Mouse (Mus musculus): ENCODE results near the gene Sclt1. TPM values are rescaled to one million over a fixed set of nuclear protein-coding genes. Genes with fewer than 3 reads are reported as not detected.

Gene Sclt1
- polyA plus RNA-seq, 1 experiment from 2014 or later: 33.0 TPM

GRCm38 (mm10) chr3:41686396-41686795 lies 55.9 kb downstream of the Sclt1 start:
- no peaks in the 10 kb centered on the region for H3K4me1 ChIP-seq (replicated peaks; ENCODE audit: control insufficient read depth, insufficient read depth, low read length)
- H3K4me2 ChIP-seq (ENCODE audit: low read depth, low read length, severe bottlenecking): no peak overlapping the region
- WGBS: 88% methylated on average over 2 of the region's 2 CpGs
- H3K9me3 ChIP-seq (ENCODE audit: control insufficient read depth, low read length): no peaks in the 10 kb centered on the region
- H3K36me3 ChIP-seq (ENCODE audit: control insufficient read depth, insufficient read depth, low read length): no peaks in the 10 kb centered on the region
- no peaks in the 10 kb centered on the region for H3K27me3 ChIP-seq (ENCODE audit: control insufficient read depth, insufficient read depth, low read length)
- no peak overlapping the region for H3K27ac ChIP-seq (ENCODE audit: low read depth, low read length)
- no peak overlapping the region for H3K4me3 ChIP-seq (ENCODE audit: low read depth, low read length)
- ATAC-seq (replicated peaks; ENCODE audit: low FRiP score): no peak
- H3K9ac ChIP-seq (ENCODE audit: low read length): no peak overlapping the region
- DNase-seq (ENCODE audit: low spot score): no peak

DNA sequence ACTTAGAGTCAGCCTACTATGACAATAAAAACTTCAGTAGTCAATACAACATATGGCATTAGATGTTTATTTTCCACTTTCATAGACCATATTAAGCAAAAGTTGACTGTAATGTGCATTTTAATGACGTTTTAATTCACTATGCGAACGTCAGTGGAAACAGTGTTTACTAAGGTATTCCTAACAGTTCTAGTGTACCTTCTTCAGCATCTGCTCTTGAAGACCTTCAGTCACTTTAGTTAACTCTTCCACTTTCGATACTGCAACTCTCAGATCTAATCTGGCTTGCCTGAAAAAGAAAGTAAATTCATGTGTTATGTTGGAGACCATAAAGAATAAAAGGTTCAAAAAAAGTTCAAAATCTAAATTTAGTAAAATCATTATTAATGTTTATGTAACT lies 60.2 kb downstream of the Sclt1 start:
- ATAC-seq (replicated peaks; ENCODE audit: low FRiP score) (no peak), DNase-seq (ENCODE audit: low spot score) (no peak)
- H3K4me3 ChIP-seq (ENCODE audit: low read depth, low read length): no peak overlapping the region
- no peak overlapping the region for H3K9ac ChIP-seq (ENCODE audit: low read length)
- no peaks in the 10 kb centered on the region for H3K36me3 ChIP-seq (ENCODE audit: control insufficient read depth, insufficient read depth, low read length)
- H3K4me2 ChIP-seq (ENCODE audit: low read depth, low read length, severe bottlenecking): no peak overlapping the region
- no peaks in the 10 kb centered on the region for H3K4me1 ChIP-seq (replicated peaks; ENCODE audit: control insufficient read depth, insufficient read depth, low read length)
- no peaks in the 10 kb centered on the region for H3K27me3 ChIP-seq (ENCODE audit: control insufficient read depth, insufficient read depth, low read length)
- WGBS: 92% methylated on average over 4 of the region's 4 CpGs
- H3K27ac ChIP-seq (ENCODE audit: low read depth, low read length): no peak overlapping the region
- H3K9me3 ChIP-seq (ENCODE audit: control insufficient read depth, low read length): no peaks in the 10 kb centered on the region

- WGBS: 89% methylated on average over 2 of the region's 2 CpGs
- Histone ChIP-seq H3K36me3 (ENCODE audit: control insufficient read depth, insufficient read depth, low read length) (no peaks in the 10 kb centered on the region), H3K9ac (ENCODE audit: low read length) (no peak overlapping the region), H3K4me1 (replicated peaks; ENCODE audit: control insufficient read depth, insufficient read depth, low read length) (no peaks in the 10 kb centered on the region), H3K4me3 (ENCODE audit: low read depth, low read length) (no peak overlapping the region), H3K9me3 (ENCODE audit: control insufficient read depth, low read length) (no peaks in the 10 kb centered on the region), H3K4me2 (ENCODE audit: low read depth, low read length, severe bottlenecking) (no peak overlapping the region), H3K27ac (ENCODE audit: low read depth, low read length) (no peak overlapping the region), H3K27me3 (ENCODE audit: control insufficient read depth, insufficient read depth, low read length) (no peaks in the 10 kb centered on the region)
- DNase-seq (ENCODE audit: low spot score) (no peak), ATAC-seq (replicated peaks; ENCODE audit: low FRiP score) (no peak)
These were observed 65.7 kb downstream of the Sclt1 start for GRCm38 (mm10) chr3:41676648-41677047.

- DNase-seq (ENCODE audit: low spot score): no peak
- no peak for ATAC-seq (replicated peaks; ENCODE audit: low FRiP score)
- no peaks in the 10 kb centered on the region for H3K27me3 ChIP-seq (ENCODE audit: control insufficient read depth, insufficient read depth, low read length)
- no peaks in the 10 kb centered on the region for H3K9me3 ChIP-seq (ENCODE audit: control insufficient read depth, low read length)
- H3K4me3 ChIP-seq (ENCODE audit: low read depth, low read length): no peak overlapping the region
- no peak overlapping the region for H3K4me2 ChIP-seq (ENCODE audit: low read depth, low read length, severe bottlenecking)
- H3K36me3 ChIP-seq (ENCODE audit: control insufficient read depth, insufficient read depth, low read length): no peaks in the 10 kb centered on the region
- H3K27ac ChIP-seq (ENCODE audit: low read depth, low read length): no peak overlapping the region
- H3K4me1 ChIP-seq (replicated peaks; ENCODE audit: control insufficient read depth, insufficient read depth, low read length): no peaks in the 10 kb centered on the region
- H3K9ac ChIP-seq (ENCODE audit: low read length): no peak overlapping the region
These were observed 67.5 kb downstream of the Sclt1 start for GRCm38 (mm10) chr3:41674778-41675177.

- H3K4me2 ChIP-seq (ENCODE audit: low read depth, low read length, severe bottlenecking): no peak overlapping the region
- 95% methylated on average over 1 of the region's 1 CpGs for WGBS
- H3K36me3 ChIP-seq (ENCODE audit: control insufficient read depth, insufficient read depth, low read length): no peaks in the 10 kb centered on the region; the same call in 1 of the 2 replicates
- no peak overlapping the region for H3K9ac ChIP-seq (ENCODE audit: low read length)
- no peak for DNase-seq (ENCODE audit: low spot score)
- no peak for ATAC-seq (replicated peaks; ENCODE audit: low FRiP score)
- no peak overlapping the region for H3K27ac ChIP-seq (ENCODE audit: low read depth, low read length)
- H3K4me3 ChIP-seq (ENCODE audit: low read depth, low read length): no peak overlapping the region
- no peaks in the 10 kb centered on the region for H3K4me1 ChIP-seq (replicated peaks; ENCODE audit: control insufficient read depth, insufficient read depth, low read length)
- no peaks in the 10 kb centered on the region for H3K9me3 ChIP-seq (ENCODE audit: control insufficient read depth, low read length)
- no peaks in the 10 kb centered on the region for H3K27me3 ChIP-seq (ENCODE audit: control insufficient read depth, insufficient read depth, low read length)
These were observed 86.7 kb downstream of the Sclt1 start for GRCm38 (mm10) chr3:41655642-41656041.

DNA sequence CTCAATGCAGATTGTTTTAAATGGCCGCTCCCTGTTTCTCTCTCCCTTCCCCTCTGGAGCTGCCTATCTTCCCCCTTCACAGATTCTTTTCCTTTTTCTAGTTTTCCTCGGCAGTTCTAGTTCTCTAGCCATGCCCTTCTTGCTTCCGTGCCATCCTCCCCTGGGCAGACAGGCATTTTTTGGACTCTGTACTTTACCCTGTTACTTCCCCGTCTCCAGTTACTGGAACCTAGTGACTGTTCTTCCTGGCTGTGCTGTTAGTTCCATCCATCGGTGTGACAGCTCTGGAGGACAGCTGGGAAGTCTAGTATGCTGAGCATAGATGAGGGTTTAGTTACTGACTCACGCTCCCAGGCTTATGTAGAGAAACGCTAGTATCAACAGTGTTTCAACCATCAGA lies 121.3 kb downstream of the Sclt1 start:
- H3K36me3 ChIP-seq (ENCODE audit: control insufficient read depth, insufficient read depth, low read length): no peaks in the 10 kb centered on the region
- no peak for DNase-seq (ENCODE audit: low spot score)
- H3K4me2 ChIP-seq (ENCODE audit: low read depth, low read length, severe bottlenecking): no peak overlapping the region
- H3K4me3 ChIP-seq (ENCODE audit: low read depth, low read length): no peak overlapping the region
- ATAC-seq (replicated peaks; ENCODE audit: low FRiP score): no peak
- no peak overlapping the region for H3K27ac ChIP-seq (ENCODE audit: low read depth, low read length)
- H3K9ac ChIP-seq (ENCODE audit: low read length): no peak overlapping the region
- H3K9me3 ChIP-seq (ENCODE audit: control insufficient read depth, low read length): no peaks in the 10 kb centered on the region
- 88% methylated on average over 7 of the region's 7 CpGs for WGBS
- no peaks in the 10 kb centered on the region for H3K27me3 ChIP-seq (ENCODE audit: control insufficient read depth, insufficient read depth, low read length)
- no peaks in the 10 kb centered on the region for H3K4me1 ChIP-seq (replicated peaks; ENCODE audit: control insufficient read depth, insufficient read depth, low read length)

GRCm38 (mm10) chr3:41618488-41618887 lies 123.8 kb downstream of the Sclt1 start:
- H3K4me2 ChIP-seq (ENCODE audit: low read depth, low read length, severe bottlenecking): no peak overlapping the region
- no peaks in the 10 kb centered on the region for H3K27me3 ChIP-seq (ENCODE audit: control insufficient read depth, insufficient read depth, low read length)
- ATAC-seq (replicated peaks; ENCODE audit: low FRiP score) (no peak), DNase-seq (ENCODE audit: low spot score) (no peak)
- H3K9me3 ChIP-seq (ENCODE audit: control insufficient read depth, low read length): no peaks in the 10 kb centered on the region
- no peak overlapping the region for H3K27ac ChIP-seq (ENCODE audit: low read depth, low read length)
- H3K9ac ChIP-seq (ENCODE audit: low read length): no peak overlapping the region
- H3K36me3 ChIP-seq (ENCODE audit: control insufficient read depth, insufficient read depth, low read length): peaks cover 3% of the 10 kb centered on the region
- H3K4me1 ChIP-seq (replicated peaks; ENCODE audit: control insufficient read depth, insufficient read depth, low read length): no peaks in the 10 kb centered on the region
- WGBS: 83% methylated on average over 3 of the region's 3 CpGs
- no peak overlapping the region for H3K4me3 ChIP-seq (ENCODE audit: low read depth, low read length)

- 74% methylated on average over 3 of the region's 3 CpGs for WGBS
- no peak for ATAC-seq (replicated peaks; ENCODE audit: low FRiP score)
- DNase-seq (ENCODE audit: low spot score): no peak
- no peak overlapping the region for H3K9ac ChIP-seq (ENCODE audit: low read length)
- no peaks in the 10 kb centered on the region for H3K9me3 ChIP-seq (ENCODE audit: control insufficient read depth, low read length)
- H3K36me3 ChIP-seq (ENCODE audit: control insufficient read depth, insufficient read depth, low read length): peaks cover 6% of the 10 kb centered on the region
- H3K4me2 ChIP-seq (ENCODE audit: low read depth, low read length, severe bottlenecking): no peak overlapping the region
- H3K27me3 ChIP-seq (ENCODE audit: control insufficient read depth, insufficient read depth, low read length): no peaks in the 10 kb centered on the region
- H3K4me3 ChIP-seq (ENCODE audit: low read depth, low read length): no peak overlapping the region
- H3K4me1 ChIP-seq (replicated peaks; ENCODE audit: control insufficient read depth, insufficient read depth, low read length): no peaks in the 10 kb centered on the region
- no peak overlapping the region for H3K27ac ChIP-seq (ENCODE audit: low read depth, low read length)
These were observed 124.3 kb downstream of the Sclt1 start for GRCm38 (mm10) chr3:41618036-41618435.

- no peaks in the 10 kb centered on the region for H3K4me1 ChIP-seq (replicated peaks; ENCODE audit: control insufficient read depth, insufficient read depth, low read length)
- H3K27ac ChIP-seq (ENCODE audit: low read depth, low read length): no peak overlapping the region
- no peaks in the 10 kb centered on the region for H3K27me3 ChIP-seq (ENCODE audit: control insufficient read depth, insufficient read depth, low read length)
- no peaks in the 10 kb centered on the region; the same call in 1 of the 2 replicates for H3K9me3 ChIP-seq (ENCODE audit: control insufficient read depth, low read length)
- 94% methylated on average over 5 of the region's 5 CpGs for WGBS
- DNase-seq (ENCODE audit: low spot score): no peak
- H3K4me2 ChIP-seq (ENCODE audit: low read depth, low read length, severe bottlenecking): no peak overlapping the region
- no peak for ATAC-seq (replicated peaks; ENCODE audit: low FRiP score)
- no peak overlapping the region for H3K9ac ChIP-seq (ENCODE audit: low read length)
- H3K4me3 ChIP-seq (ENCODE audit: low read depth, low read length): no peak overlapping the region
- H3K36me3 ChIP-seq (ENCODE audit: control insufficient read depth, insufficient read depth, low read length): peaks cover 11% of the 10 kb centered on the region
These were observed 127.9 kb downstream of the Sclt1 start for GRCm38 (mm10) chr3:41614230-41614985.

Data from forebrain, embryonic 11.5 days (tissue).